Mouse (Mus musculus) ES-Bruce4 (cell line): ENCODE data around the gene E130114P18Rik.

Source experiments
- CTCF ChIP-seq: IDR thresholded peaks from one replicate; pipeline ENCODE4 v1.8.1; 2011; ENCODE audit warnings: low read depth, low read length
- POLR2A ChIP-seq: IDR thresholded peaks from one replicate; pipeline ENCODE4 v1.8.1; 2011; ENCODE audit warnings: low read length; ENCODE audit not compliant: insufficient read depth

DNA sequence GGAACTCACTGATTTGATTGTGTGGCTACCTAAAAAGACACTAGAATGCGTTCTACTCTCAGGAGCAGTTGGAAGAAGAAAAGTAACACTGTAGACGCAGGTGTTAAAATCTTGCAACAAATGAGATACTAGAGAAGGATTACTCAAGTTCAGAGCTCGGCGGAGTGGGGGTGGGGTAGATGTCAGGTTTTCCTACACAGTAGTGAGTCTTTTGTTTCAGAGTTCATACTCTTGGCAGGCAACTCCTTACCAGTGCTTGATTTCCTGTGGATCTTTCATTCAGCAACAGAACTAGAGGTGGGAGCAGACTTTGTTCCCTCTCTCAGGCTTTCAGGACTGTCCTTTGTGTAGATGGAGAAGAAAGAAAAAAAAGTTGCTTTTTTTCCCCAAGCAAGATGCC is 46.6 kb upstream of the E130114P18Rik start:
- TF ChIP-seq CTCF: no peak
- no peak for TF ChIP-seq POLR2A
